Mouse (Mus musculus): ENCODE data around the gene Hectd2.

The Hectd2 gene

GRCm38 (mm10) chr19:36573986-36574385, 19.5 kb downstream of the Hectd2 start:
- WGBS = 30% methylated on average over 3 of the region's 3 CpGs

- WGBS = 56% methylated on average over 6 of the region's 6 CpGs
Measured at GRCm38 (mm10) chr19:36575159-36575558, 20.7 kb downstream of the Hectd2 start.

- WGBS = 45% methylated on average over 3 of the region's 3 CpGs
Measured at GRCm38 (mm10) chr19:36580874-36581273, 26.4 kb downstream of the Hectd2 start.

GRCm38 (mm10) chr19:36582116-36582515, 27.7 kb downstream of the Hectd2 start:
- 97% methylated on average over 1 of the region's 1 CpGs for WGBS

- WGBS = 94% methylated on average over 1 of the region's 1 CpGs
Measured at GRCm38 (mm10) chr19:36585505-36585904, 31.1 kb downstream of the Hectd2 start.

GRCm38 (mm10) chr19:36594409-36594808, 40.0 kb downstream of the Hectd2 start:
- WGBS = 91% methylated on average over 1 of the region's 1 CpGs

- WGBS = 89% methylated on average over 8 of the region's 8 CpGs
Measured at GRCm38 (mm10) chr19:36601869-36602268, 47.4 kb downstream of the Hectd2 start.

GRCm38 (mm10) chr19:36602535-36603312, 48.3 kb downstream of the Hectd2 start:
- WGBS = 84% methylated on average over 11 of the region's 11 CpGs

- WGBS = 63% methylated on average over 1 of the region's 1 CpGs
Measured at GRCm38 (mm10) chr19:36606270-36606669, 51.8 kb downstream of the Hectd2 start.

- 39% methylated on average over 3 of the region's 3 CpGs for WGBS
Measured at GRCm38 (mm10) chr19:36609229-36609628, 54.8 kb downstream of the Hectd2 start.

GRCm38 (mm10) chr19:36610309-36610708, 55.9 kb downstream of the Hectd2 start:
- WGBS = 64% methylated on average over 2 of the region's 2 CpGs

- WGBS = 76% methylated on average over 1 of the region's 1 CpGs
Measured at GRCm38 (mm10) chr19:36625906-36626305, 71.5 kb downstream of the Hectd2 start.

GRCm38 (mm10) chr19:36626881-36627280, 72.4 kb downstream of the Hectd2 start:
- WGBS = 93% methylated on average over 4 of the region's 4 CpGs

- WGBS = 74% methylated on average over 9 of the region's 9 CpGs
Measured at GRCm38 (mm10) chr19:36629394-36629910, 75.0 kb downstream of the Hectd2 start.

- 87% methylated on average over 5 of the region's 5 CpGs for WGBS
Measured at GRCm38 (mm10) chr19:36630361-36630760, 75.9 kb downstream of the Hectd2 start.

GRCm38 (mm10) chr19:36634771-36635170, 80.3 kb downstream of the Hectd2 start:
- 82% methylated on average over 7 of the region's 7 CpGs for WGBS

- 45% methylated on average over 3 of the region's 3 CpGs for WGBS
Measured at GRCm38 (mm10) chr19:36637223-36637622, 82.8 kb downstream of the Hectd2 start.

GRCm38 (mm10) chr19:36637948-36638587, 83.6 kb downstream of the Hectd2 start:
- 86% methylated on average over 7 of the region's 7 CpGs for WGBS

- WGBS = 88% methylated on average over 9 of the region's 9 CpGs
Measured at GRCm38 (mm10) chr19:36639072-36639471, 84.6 kb downstream of the Hectd2 start.

GRCm38 (mm10) chr19:36641128-36641527, 86.7 kb downstream of the Hectd2 start:
- 36% methylated on average over 3 of the region's 3 CpGs for WGBS

- whole genome bisulfite sequencing = 94% methylated on average over 6 of the region's 6 CpGs
Measured at GRCm38 (mm10) chr19:36645308-36645889, 91.0 kb downstream of the Hectd2 start.

- 76% methylated on average over 7 of the region's 7 CpGs for WGBS
Measured at GRCm38 (mm10) chr19:36646132-36646828, 91.8 kb downstream of the Hectd2 start.

Data from cerebral cortex, adult 2 months (tissue).